Mouse (Mus musculus) spleen, adult 2 months (tissue): ENCODE data around the gene Msgn1. TPM values are rescaled to one million over a fixed set of nuclear protein-coding genes. Genes with fewer than 3 reads are reported as not detected.
A peak's percentile ranks its signal among the peaks of the same experiment; 100 is the strongest.

ENCODE experiments used
- DNase-seq, 2 experiments: peaks; one replicate each; pipeline versions ENCODE4 v3.0.0 to v3.0.0-alpha.2; 2012 to 2021; ENCODE audit warnings: low spot score in 2 of 2, low read depth in 1 of 2
- H3K27ac ChIP-seq: fragments of 200-500 bp; 2 replicates; pipeline ENCODE4 v1.5.1; 2012; ENCODE audit warnings: low read length, inconsistent platforms; ENCODE audit not compliant: insufficient read depth
- H3K27me3 ChIP-seq: fragments of 200-500 bp; 2 replicates; pipeline ENCODE4 v1.6.1; 2012; ENCODE audit warnings: mild to moderate bottlenecking, moderate library complexity, low read length, inconsistent platforms; ENCODE audit not compliant: control insufficient read depth, insufficient read depth
- H3K36me3 ChIP-seq: fragments of 200-500 bp; 2 replicates; pipeline ENCODE4 v1.6.1; 2012; ENCODE audit warnings: mild to moderate bottlenecking, low read length, inconsistent platforms; ENCODE audit not compliant: control insufficient read depth, insufficient read depth
- H3K4me1 ChIP-seq: fragments of 200-500 bp; 2 replicates; pipeline ENCODE4 v1.6.1; 2011; ENCODE audit warnings: inconsistent platforms; ENCODE audit not compliant: control insufficient read depth, insufficient read depth, insufficient read length
- H3K4me3 ChIP-seq: fragments of 200-500 bp; 2 replicates; pipeline ENCODE4 v1.5.1; 2011; ENCODE audit warnings: mild to moderate bottlenecking, inconsistent platforms; ENCODE audit not compliant: insufficient read depth, insufficient read length; ENCODE audit errors: extremely low read depth
- CTCF ChIP-seq: fragments of 200-500 bp; IDR thresholded peaks from 2 replicates; pipeline ENCODE4 v1.5.1; 2011; ENCODE audit warnings: mild to moderate bottlenecking, inconsistent platforms; ENCODE audit not compliant: insufficient read depth, insufficient read length, insufficient replicate concordance; ENCODE audit errors: extremely low read depth
- POLR2A ChIP-seq: fragments of 200-500 bp; IDR thresholded peaks from 2 replicates; pipeline ENCODE4 v1.6.1; 2011; ENCODE audit warnings: low read depth, low read length, inconsistent platforms
- WGBS: fragments of 180-500 bp; shearing (Covaris S2); methylation state at CpG from one replicate; pipeline ENCODE4 v1.1.7; 2018; 5-methylcytosine and 5-hydroxymethylcytosine counted together
- polyA plus RNA-seq: library from polyadenylated mRNA; depleted of rRNA; stranded (reverse); fragments of >200 nt; gene quantifications from 2 replicates; pipeline ENCODE4 v1.2.3, GENCODE M21; 2012

Msgn1 gene
- polyA plus RNA-seq, 1 experiment: 0.26 TPM

GRCm38 (mm10) chr12:11214776-11215175 is 6.0 kb upstream of the Msgn1 start:
- H3K27me3 ChIP-seq: no peaks in the 10 kb centered on the region
- peak in 1 of 2 experiments; percentile 45 for DNase-seq
- peaks cover 14% of the 10 kb centered on the region for H3K4me1 ChIP-seq
- no peaks in the 10 kb centered on the region for H3K36me3 ChIP-seq
- peak overlapping the region; percentile 50; the same call in 1 of the 2 replicates for H3K27ac ChIP-seq
- no peak overlapping the region for H3K4me3 ChIP-seq
- no peak for TF ChIP-seq POLR2A
- TF ChIP-seq CTCF: no peak

- TF ChIP-seq POLR2A: no peak
- TF ChIP-seq CTCF: no peak
- H3K27me3 ChIP-seq: no peaks in the 10 kb centered on the region
- no peak for DNase-seq
- peaks cover 14% of the 10 kb centered on the region for H3K4me1 ChIP-seq
- H3K4me3 ChIP-seq: no peak overlapping the region
- 83% methylated on average over 1 of the region's 1 CpGs for WGBS
- no peak overlapping the region for H3K27ac ChIP-seq
- H3K36me3 ChIP-seq: no peaks in the 10 kb centered on the region
Measured at GRCm38 (mm10) chr12:11212881-11213280, 4.1 kb upstream of the Msgn1 start.

- no peaks in the 10 kb centered on the region for H3K27me3 ChIP-seq
- no peak overlapping the region for H3K4me3 ChIP-seq
- TF ChIP-seq CTCF: no peak
- TF ChIP-seq POLR2A: no peak
- H3K27ac ChIP-seq: no peak overlapping the region
- 14% methylated on average over 3 of the region's 3 CpGs for WGBS
- H3K36me3 ChIP-seq: no peaks in the 10 kb centered on the region
- H3K4me1 ChIP-seq: peaks cover 7% of the 10 kb centered on the region
- DNase-seq: no peak
Measured at GRCm38 (mm10) chr12:11210361-11210760, 1.6 kb upstream of the Msgn1 start.

GRCm38 (mm10) chr12:11209636-11210035 is 864 bp upstream of the Msgn1 start:
- Histone ChIP-seq H3K4me1 (peaks cover 3% of the 10 kb centered on the region; the same call in 1 of the 2 replicates), H3K36me3 (no peaks in the 10 kb centered on the region), H3K4me3 (no peak overlapping the region), H3K27ac (peak overlapping the region; percentile 24; the same call in 1 of the 2 replicates), H3K27me3 (no peaks in the 10 kb centered on the region)
- no peak for TF ChIP-seq POLR2A
- TF ChIP-seq CTCF: no peak
- no peak for DNase-seq
- 21% methylated on average over 5 of the region's 5 CpGs for WGBS

GRCm38 (mm10) chr12:11206321-11206720 is 2.5 kb downstream of the Msgn1 start:
- Histone ChIP-seq H3K27ac (no peak overlapping the region), H3K4me3 (no peak overlapping the region), H3K4me1 (peaks cover 3% of the 10 kb centered on the region; the same call in 1 of the 2 replicates), H3K27me3 (no peaks in the 10 kb centered on the region), H3K36me3 (no peaks in the 10 kb centered on the region)
- WGBS: 69% methylated on average over 4 of the region's 4 CpGs
- DNase-seq: no peak
- no peak for TF ChIP-seq POLR2A
- TF ChIP-seq CTCF: no peak

GRCm38 (mm10) chr12:11203694-11204665 is 4.8 kb downstream of the Msgn1 start:
- no peak for TF ChIP-seq CTCF
- TF ChIP-seq POLR2A: no peak
- WGBS: 84% methylated on average over 18 of the region's 18 CpGs
- Histone ChIP-seq H3K27ac (peak overlapping the region; percentile 16; the same call in 1 of the 2 replicates), H3K36me3 (no peaks in the 10 kb centered on the region), H3K4me1 (no peaks in the 10 kb centered on the region), H3K27me3 (no peaks in the 10 kb centered on the region), H3K4me3 (no peak overlapping the region)
- DNase-seq: no peak

GRCm38 (mm10) chr12:11202476-11202875 is 6.3 kb downstream of the Msgn1 start:
- no peak for TF ChIP-seq POLR2A
- TF ChIP-seq CTCF: no peak

More at GRCm38 (mm10) chr12:11202476-11202875, 6.3 kb downstream of the Msgn1 start:
- Histone ChIP-seq H3K36me3 (no peaks in the 10 kb centered on the region), H3K4me1 (no peaks in the 10 kb centered on the region), H3K27me3 (no peaks in the 10 kb centered on the region), H3K27ac (no peak overlapping the region), H3K4me3 (no peak overlapping the region)
- 76% methylated on average over 8 of the region's 8 CpGs for WGBS
- no peak for DNase-seq
